Mouse (Mus musculus): ENCODE data around the gene Ajuba. TPM values are rescaled to one million over a fixed set of nuclear protein-coding genes. Genes with fewer than 3 reads are reported as not detected.
"Not testable (repeated sequence)": the region's sequence is repeated elsewhere in the genome, so short reads cannot be mapped to it uniquely, and the experiment has no call there.

Gene Ajuba
- polyA plus RNA-seq, 1 experiment from 2014 or later, result 25.4 TPM

GRCm38 (mm10) chr14:54614130-54614529 lies 36.8 kb upstream of the Ajuba start:
- not testable (repeated sequence) for H3K27me3 ChIP-seq (ENCODE audit: control insufficient read depth, insufficient read depth, low read length); H3K27ac ChIP-seq (replicated peaks in 1 of 2; ENCODE audit: control insufficient read depth in 1 of 2, insufficient read depth in 1 of 2, low read depth in 2 of 2, low read length in 2 of 2); H3K4me1 ChIP-seq (ENCODE audit: control insufficient read depth in 2 of 2, insufficient read depth in 2 of 2, low read length in 2 of 2); ATAC-seq (ENCODE audit: insufficient number of reproducible peaks, insufficient read depth, low FRiP score, low read depth); H3K4me2 ChIP-seq (ENCODE audit: low read length); H3K9ac ChIP-seq (ENCODE audit: low read length); H3K9me3 ChIP-seq (ENCODE audit: control insufficient read depth, low read length); H3K4me3 ChIP-seq (ENCODE audit: control insufficient read depth in 1 of 2, insufficient read depth in 1 of 2, low read depth in 1 of 2, low read length in 2 of 2)
- H3K36me3 ChIP-seq (ENCODE audit: control insufficient read depth, insufficient read depth, low read length), result peaks cover 51% of the 10 kb centered on the region
- 96% methylated on average over 12 of the region's 16 CpGs for WGBS

DNA sequence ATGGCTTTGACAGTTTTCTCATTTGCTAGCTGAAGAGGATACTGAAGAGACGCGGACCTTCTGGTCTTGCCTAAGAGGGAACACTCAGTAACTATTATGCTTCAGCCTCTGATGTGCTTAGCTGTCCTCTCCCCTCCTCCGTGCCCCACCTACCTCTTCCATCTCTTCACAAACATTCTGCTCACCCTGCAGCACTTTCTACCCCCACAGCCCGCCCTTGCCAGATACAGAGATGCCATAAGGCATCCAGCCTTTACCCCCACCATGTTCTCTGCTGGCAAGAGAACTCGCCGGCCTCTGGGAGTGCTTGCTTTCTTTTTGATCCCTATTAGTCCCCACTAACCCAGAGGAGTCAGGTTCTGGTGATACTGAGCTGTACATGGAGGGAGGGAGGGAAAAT lies 33.3 kb upstream of the Ajuba start:
- no peak overlapping the region for H3K4me3 ChIP-seq (ENCODE audit: control insufficient read depth in 1 of 2, insufficient read depth in 1 of 2, low read depth in 1 of 2, low read length in 2 of 2)
- no peak overlapping the region for H3K9ac ChIP-seq (ENCODE audit: low read length)
- no peak for ATAC-seq (ENCODE audit: insufficient number of reproducible peaks, insufficient read depth, low FRiP score, low read depth)
- peaks cover 42% of the 10 kb centered on the region for H3K36me3 ChIP-seq (ENCODE audit: control insufficient read depth, insufficient read depth, low read length)
- peaks cover 0 to 3% of the 10 kb centered on the region in 2 experiments; a peak in 1 of 4 replicates for H3K4me1 ChIP-seq (ENCODE audit: control insufficient read depth in 2 of 2, insufficient read depth in 2 of 2, low read length in 2 of 2)
- H3K27me3 ChIP-seq (ENCODE audit: control insufficient read depth, insufficient read depth, low read length), result no peaks in the 10 kb centered on the region
- no peaks in the 10 kb centered on the region for H3K9me3 ChIP-seq (ENCODE audit: control insufficient read depth, low read length)
- no peak overlapping the region for H3K27ac ChIP-seq (replicated peaks in 1 of 2; ENCODE audit: control insufficient read depth in 1 of 2, insufficient read depth in 1 of 2, low read depth in 2 of 2, low read length in 2 of 2)
- no peak overlapping the region for H3K4me2 ChIP-seq (ENCODE audit: low read length)
- WGBS, result 74% methylated on average over 6 of the region's 6 CpGs

DNA sequence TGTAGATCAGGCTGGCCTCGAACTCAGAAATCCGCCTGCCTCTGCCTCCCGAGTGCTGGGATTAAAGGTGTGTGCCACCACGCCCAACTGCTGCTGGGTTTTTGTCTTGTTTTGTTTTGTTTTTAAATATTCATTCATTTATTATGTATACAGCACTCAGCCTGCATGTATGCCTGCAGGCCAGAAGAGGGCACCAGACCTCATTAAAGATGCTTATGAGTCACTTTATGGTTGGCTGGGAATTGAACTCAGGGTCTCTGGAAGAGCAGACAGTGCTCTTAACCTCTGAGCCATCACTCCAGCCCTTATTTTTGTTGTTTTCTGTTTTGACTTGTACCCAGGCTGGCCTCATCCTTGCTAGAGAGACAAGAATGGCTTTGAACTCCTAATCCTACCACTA lies 32.6 kb upstream of the Ajuba start:
- Histone ChIP-seq H3K27me3 (ENCODE audit: control insufficient read depth, insufficient read depth, low read length) (no peaks in the 10 kb centered on the region), H3K9ac (ENCODE audit: low read length) (no peak overlapping the region), H3K27ac (replicated peaks in 1 of 2; ENCODE audit: control insufficient read depth in 1 of 2, insufficient read depth in 1 of 2, low read depth in 2 of 2, low read length in 2 of 2) (no peak overlapping the region), H3K4me3 (ENCODE audit: control insufficient read depth in 1 of 2, insufficient read depth in 1 of 2, low read depth in 1 of 2, low read length in 2 of 2) (no peak overlapping the region), H3K9me3 (ENCODE audit: control insufficient read depth, low read length) (no peaks in the 10 kb centered on the region), H3K4me1 (ENCODE audit: control insufficient read depth in 2 of 2, insufficient read depth in 2 of 2, low read length in 2 of 2) (peaks cover 0 to 3% of the 10 kb centered on the region in 2 experiments; a peak in 1 of 4 replicates), H3K36me3 (ENCODE audit: control insufficient read depth, insufficient read depth, low read length) (peaks cover 35% of the 10 kb centered on the region), H3K4me2 (ENCODE audit: low read length) (no peak overlapping the region)
- WGBS, result 77% methylated on average over 4 of the region's 4 CpGs
- no peak for ATAC-seq (ENCODE audit: insufficient number of reproducible peaks, insufficient read depth, low FRiP score, low read depth)

DNA sequence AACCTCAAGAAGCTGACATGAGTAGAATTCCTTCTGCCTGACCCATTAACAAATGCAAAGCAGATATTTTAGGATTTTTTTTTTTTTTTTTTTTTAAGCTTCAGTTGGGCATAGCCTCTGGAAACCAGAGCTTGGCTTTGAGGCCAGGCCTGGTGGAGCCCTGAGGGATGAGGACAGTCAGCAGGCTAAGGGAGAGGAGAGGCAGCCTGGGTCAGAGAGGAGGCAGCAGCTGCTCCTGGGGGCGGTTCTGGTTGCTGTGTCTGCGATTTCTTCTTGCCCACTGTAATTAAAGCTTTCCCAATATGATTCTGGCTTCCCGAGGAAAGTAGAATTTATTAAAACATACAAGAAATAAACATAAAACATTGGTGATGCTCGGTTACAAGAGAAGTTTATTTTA lies 31.9 kb upstream of the Ajuba start:
- ATAC-seq (ENCODE audit: insufficient number of reproducible peaks, insufficient read depth, low FRiP score, low read depth), result no peak
- H3K9ac ChIP-seq (ENCODE audit: low read length), result no peak overlapping the region
- WGBS, result 85% methylated on average over 4 of the region's 4 CpGs
- H3K4me1 ChIP-seq (ENCODE audit: control insufficient read depth in 2 of 2, insufficient read depth in 2 of 2, low read length in 2 of 2), result peaks cover 3 to 4% of the 10 kb centered on the region in 2 experiments; a peak in 1 of 4 replicates
- H3K27ac ChIP-seq (replicated peaks in 1 of 2; ENCODE audit: control insufficient read depth in 1 of 2, insufficient read depth in 1 of 2, low read depth in 2 of 2, low read length in 2 of 2), result no peak overlapping the region
- H3K27me3 ChIP-seq (ENCODE audit: control insufficient read depth, insufficient read depth, low read length), result no peaks in the 10 kb centered on the region
- peaks cover 29% of the 10 kb centered on the region for H3K36me3 ChIP-seq (ENCODE audit: control insufficient read depth, insufficient read depth, low read length)
- H3K9me3 ChIP-seq (ENCODE audit: control insufficient read depth, low read length), result no peaks in the 10 kb centered on the region
- H3K4me3 ChIP-seq (ENCODE audit: control insufficient read depth in 1 of 2, insufficient read depth in 1 of 2, low read depth in 1 of 2, low read length in 2 of 2), result no peak overlapping the region
- no peak overlapping the region for H3K4me2 ChIP-seq (ENCODE audit: low read length)

DNA sequence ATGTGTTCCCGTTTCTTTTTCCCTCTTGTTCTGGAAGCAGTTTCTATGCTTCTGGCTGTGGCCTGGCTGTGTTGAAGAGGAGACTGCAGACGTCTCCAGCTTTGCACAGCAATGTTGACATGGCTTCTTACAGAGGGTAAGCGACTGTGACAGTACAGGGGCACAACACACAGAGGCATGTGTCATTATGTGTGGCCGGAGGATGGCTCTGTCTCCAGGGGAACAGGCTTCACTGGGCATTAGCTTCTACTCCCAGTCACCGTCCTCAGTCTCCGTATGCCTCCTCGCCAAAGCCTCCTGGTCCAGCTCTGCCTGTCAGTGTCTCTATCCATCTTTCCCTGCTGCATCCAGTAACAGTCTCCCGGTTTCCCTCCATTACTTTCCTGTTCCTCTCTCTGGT lies 29.9 kb upstream of the Ajuba start:
- no peak for ATAC-seq (ENCODE audit: insufficient number of reproducible peaks, insufficient read depth, low FRiP score, low read depth)

DNA sequence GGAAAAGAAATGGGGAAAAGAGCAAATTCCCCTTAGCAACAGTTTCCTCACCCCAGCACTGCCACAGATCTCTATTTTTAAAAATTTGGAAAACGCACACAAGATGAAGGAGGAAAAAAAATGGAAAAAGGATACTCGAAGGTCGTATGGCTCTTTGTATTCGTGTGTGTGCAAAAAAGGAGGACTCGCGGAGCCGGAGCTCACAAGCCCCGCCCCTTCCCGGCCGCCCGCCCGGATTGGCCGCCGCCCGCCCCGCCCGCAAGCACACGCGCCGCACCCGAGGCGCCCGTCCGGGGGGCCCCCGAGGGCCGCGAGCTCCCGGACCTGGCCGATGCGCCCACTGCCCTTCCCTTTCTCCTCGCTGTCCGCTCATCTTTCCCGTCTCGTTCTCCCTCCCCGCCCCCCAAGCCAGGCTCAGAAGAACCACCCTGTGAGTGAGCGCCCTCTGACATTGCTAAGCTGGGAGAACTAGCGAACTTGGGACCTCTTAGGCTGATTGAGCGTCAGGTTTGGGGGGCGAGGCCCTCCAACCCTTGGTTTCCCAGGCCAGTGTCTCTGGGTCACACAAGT lies 28.5 kb upstream of the Ajuba start, which contains the start of gene 4931414P19Rik:
Gene 4931414P19Rik, minus strand, starts transcription at position 242 of the 570 bp plus-strand sequence.
- Histone ChIP-seq H3K36me3 (ENCODE audit: control insufficient read depth, insufficient read depth, low read length) (0 out of 2 replicates have a peak, but pooled peaks cover 2% of the 10 kb centered on the region), H3K27ac (replicated peaks in 1 of 2; ENCODE audit: control insufficient read depth in 1 of 2, insufficient read depth in 1 of 2, low read depth in 2 of 2, low read length in 2 of 2) (peak within 1 kb of the TSS; percentile 65 to 80), H3K4me3 (ENCODE audit: control insufficient read depth in 1 of 2, insufficient read depth in 1 of 2, low read depth in 1 of 2, low read length in 2 of 2) (peak within 1 kb of the TSS; percentile 47 to 54), H3K4me1 (ENCODE audit: control insufficient read depth in 2 of 2, insufficient read depth in 2 of 2, low read length in 2 of 2) (peaks cover 9 to 14% of the 10 kb centered on the region in 2 experiments), H3K9me3 (ENCODE audit: control insufficient read depth, low read length) (no peaks in the 10 kb centered on the region), H3K27me3 (ENCODE audit: control insufficient read depth, insufficient read depth, low read length) (no peaks in the 10 kb centered on the region), H3K4me2 (ENCODE audit: low read length) (peak within 1 kb of the TSS; percentile 67), H3K9ac (ENCODE audit: low read length) (peak within 1 kb of the TSS; percentile 71)
- 0% methylated on average over 38 of the region's 39 CpGs for WGBS
- peak; percentile 58 for ATAC-seq (ENCODE audit: insufficient number of reproducible peaks, insufficient read depth, low FRiP score, low read depth)

More for the DNA sequence above, 29.9 kb upstream of the Ajuba start:
- no peak overlapping the region for H3K27ac ChIP-seq (replicated peaks in 1 of 2; ENCODE audit: control insufficient read depth in 1 of 2, insufficient read depth in 1 of 2, low read depth in 2 of 2, low read length in 2 of 2)
- peaks cover 16% of the 10 kb centered on the region for H3K36me3 ChIP-seq (ENCODE audit: control insufficient read depth, insufficient read depth, low read length)
- H3K4me3 ChIP-seq (ENCODE audit: control insufficient read depth in 1 of 2, insufficient read depth in 1 of 2, low read depth in 1 of 2, low read length in 2 of 2), result no peak overlapping the region
- 64% methylated on average over 8 of the region's 8 CpGs for WGBS
- no peaks in the 10 kb centered on the region for H3K27me3 ChIP-seq (ENCODE audit: control insufficient read depth, insufficient read depth, low read length)
- no peaks in the 10 kb centered on the region for H3K9me3 ChIP-seq (ENCODE audit: control insufficient read depth, low read length)
- H3K4me1 ChIP-seq (ENCODE audit: control insufficient read depth in 2 of 2, insufficient read depth in 2 of 2, low read length in 2 of 2), result peaks cover 8 to 12% of the 10 kb centered on the region in 2 experiments
- no peak overlapping the region for H3K4me2 ChIP-seq (ENCODE audit: low read length)
- no peak overlapping the region for H3K9ac ChIP-seq (ENCODE audit: low read length)

- no peak for ATAC-seq (ENCODE audit: insufficient number of reproducible peaks, insufficient read depth, low FRiP score, low read depth)
- H3K36me3 ChIP-seq (ENCODE audit: control insufficient read depth, insufficient read depth, low read length), result no peaks in the 10 kb centered on the region
- H3K27ac ChIP-seq (replicated peaks in 1 of 2; ENCODE audit: control insufficient read depth in 1 of 2, insufficient read depth in 1 of 2, low read depth in 2 of 2, low read length in 2 of 2), result peak overlapping the region; percentile 84 to 95
- peaks cover 9 to 14% of the 10 kb centered on the region in 2 experiments for H3K4me1 ChIP-seq (ENCODE audit: control insufficient read depth in 2 of 2, insufficient read depth in 2 of 2, low read length in 2 of 2)
- peak overlapping the region; percentile 68 to 96 for H3K4me3 ChIP-seq (ENCODE audit: control insufficient read depth in 1 of 2, insufficient read depth in 1 of 2, low read depth in 1 of 2, low read length in 2 of 2)
- H3K4me2 ChIP-seq (ENCODE audit: low read length), result peak overlapping the region; percentile 65
- no peak overlapping the region; the same call in 1 of the 2 replicates for H3K9ac ChIP-seq (ENCODE audit: low read length)
- no peaks in the 10 kb centered on the region for H3K27me3 ChIP-seq (ENCODE audit: control insufficient read depth, insufficient read depth, low read length)
- WGBS, result 85% methylated on average over 8 of the region's 8 CpGs
- H3K9me3 ChIP-seq (ENCODE audit: control insufficient read depth, low read length), result no peaks in the 10 kb centered on the region
Observed at GRCm38 (mm10) chr14:54603686-54604085, 26.3 kb upstream of the Ajuba start.
